Mouse (Mus musculus): ENCODE results near the gene Gm28308.

Gm28308 gene

DNA sequence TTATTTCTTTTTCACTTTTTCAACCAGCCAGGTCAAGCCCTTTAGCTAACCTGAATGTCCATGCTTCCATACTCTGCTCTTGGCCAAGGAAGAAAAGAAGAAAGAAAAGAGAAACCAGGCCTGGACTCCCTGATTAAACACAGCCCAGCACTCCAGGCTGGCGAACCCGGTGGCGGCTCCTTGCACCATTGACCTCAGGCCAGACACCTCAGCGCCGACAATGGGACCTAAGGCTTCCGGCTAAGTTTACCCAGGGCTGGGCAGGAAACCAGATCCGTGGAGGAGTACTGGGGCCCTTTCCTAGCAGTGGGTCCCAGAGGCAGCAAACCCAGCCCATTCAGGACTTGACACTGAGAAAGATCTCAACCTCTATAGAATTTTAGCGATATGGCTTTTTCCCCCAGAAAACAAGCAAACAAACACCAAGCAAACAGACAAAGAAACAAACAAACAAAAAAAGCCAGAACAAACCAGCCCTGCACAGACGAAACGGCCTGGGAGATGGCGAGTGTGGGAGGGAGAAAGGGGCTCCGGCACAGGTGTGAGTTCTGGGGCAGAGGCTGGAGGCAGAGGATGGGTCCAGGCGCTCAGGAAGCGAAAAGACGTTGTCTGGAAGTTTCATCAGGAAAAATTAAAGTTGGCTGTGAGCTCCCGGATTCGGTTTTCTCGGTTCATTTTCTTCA, 18.9 kb upstream of the Gm28308 start:
- no peak for DNase-seq

GRCm38 (mm10) chr6:52230516-52231165, 17.5 kb upstream of the Gm28308 start, which contains the start of gene Hoxa9:
Hoxa9 (minus strand) TSS chr6:52231089.
- DNase-seq: no peak

- no peak for DNase-seq
Measured at GRCm38 (mm10) chr6:52229558-52230416, 16.6 kb upstream of the Gm28308 start.

DNA sequence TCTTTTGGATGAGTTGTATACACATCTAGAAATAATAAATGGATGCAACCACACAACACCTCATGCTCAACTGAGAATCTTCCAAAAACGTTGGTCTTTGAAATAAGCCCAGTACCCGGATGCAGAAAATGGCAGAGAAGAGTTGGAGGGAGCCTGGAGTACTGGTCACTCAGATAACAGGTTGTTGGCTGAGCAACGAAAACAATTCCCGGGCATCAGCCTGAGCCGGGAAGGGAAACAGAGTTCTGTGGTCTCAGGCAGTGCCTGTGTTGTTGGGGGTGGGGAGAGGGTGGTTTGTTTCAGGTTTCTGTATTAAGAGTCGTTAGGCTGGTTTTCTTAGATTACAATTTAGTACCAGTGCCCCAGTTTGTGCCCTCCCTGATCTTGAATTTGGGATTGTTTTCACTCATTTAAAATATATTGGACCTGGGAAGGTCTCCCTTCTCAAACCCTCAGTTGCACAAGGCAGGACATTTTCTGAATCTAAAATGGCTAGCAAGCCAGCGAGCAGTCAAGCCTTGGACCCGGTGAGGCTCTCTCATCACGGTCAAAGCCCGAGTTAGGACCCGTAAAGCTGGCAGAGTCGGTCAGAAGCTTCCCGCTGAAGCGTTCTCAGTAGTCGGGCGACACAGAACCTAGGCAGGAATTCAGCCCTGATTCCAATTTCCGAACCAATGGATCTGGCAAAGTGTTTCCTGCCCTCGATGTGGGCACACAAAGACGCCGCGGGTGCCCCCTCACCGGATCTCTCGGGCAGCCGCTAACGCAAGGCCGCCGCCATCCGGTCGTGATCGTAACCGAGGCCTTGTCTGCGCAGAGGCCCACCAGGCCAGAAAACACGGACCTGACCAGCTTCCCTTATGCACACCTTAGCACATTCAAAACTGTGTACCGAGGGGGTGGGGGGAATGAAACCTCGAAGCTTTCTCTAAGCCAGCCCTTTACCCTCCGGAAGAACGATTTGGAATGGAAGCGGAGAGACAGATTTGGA, 15.6 kb upstream of the Gm28308 start:
- DNase-seq: no peak

GRCm38 (mm10) chr6:52227470-52228222, 14.5 kb upstream of the Gm28308 start:
- no peak for DNase-seq

GRCm38 (mm10) chr6:52226569-52227257, 13.6 kb upstream of the Gm28308 start:
- no peak for DNase-seq

DNA sequence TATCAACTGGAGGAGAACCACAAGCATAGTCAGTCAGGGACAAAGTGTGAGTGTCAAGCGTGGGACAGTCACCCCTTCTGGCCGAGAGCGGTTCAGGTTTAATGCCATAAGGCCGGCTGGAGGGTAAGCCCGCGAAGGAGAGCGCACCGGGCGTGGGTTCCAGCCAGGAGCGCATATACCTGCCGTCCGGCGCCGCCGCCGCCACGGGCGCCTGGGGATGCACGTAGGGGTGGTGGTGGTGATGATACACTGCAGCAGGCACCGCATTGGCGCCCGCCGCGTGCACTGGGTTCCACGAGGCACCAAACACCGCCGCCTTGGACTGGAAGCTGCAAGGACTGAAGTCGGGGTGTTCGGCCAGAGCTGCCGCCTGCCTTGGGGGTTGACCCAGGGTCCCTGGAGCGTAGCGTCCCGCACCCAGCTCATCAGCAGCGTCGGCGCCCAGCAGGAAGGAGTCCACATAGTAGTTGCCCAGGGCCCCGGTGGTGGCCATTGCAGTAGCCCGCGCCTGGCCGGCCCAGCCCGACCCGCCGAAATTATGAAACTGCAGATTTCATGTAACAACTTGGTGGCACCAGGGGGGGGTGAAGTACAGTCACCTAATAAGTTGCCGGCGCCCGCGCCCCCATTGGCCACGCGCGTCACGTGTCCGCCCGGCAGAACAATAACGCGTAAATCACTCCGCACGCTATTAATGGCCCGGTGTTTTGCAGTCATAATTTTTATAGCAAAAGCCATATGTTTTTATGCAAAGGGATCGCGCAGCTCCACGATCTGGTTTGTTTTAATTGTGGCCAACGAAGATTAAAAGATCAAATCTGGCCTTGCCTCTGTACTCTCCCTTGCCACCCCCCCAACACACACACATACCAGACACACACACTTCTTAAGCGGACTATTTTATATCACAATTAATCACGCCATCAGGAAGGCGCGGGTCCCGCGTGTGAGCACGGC, 12.8 kb upstream of the Gm28308 start:
- DNase-seq: no peak

GRCm38 (mm10) chr6:52224895-52225611, 11.9 kb upstream of the Gm28308 start:
- no peak for DNase-seq

DNA sequence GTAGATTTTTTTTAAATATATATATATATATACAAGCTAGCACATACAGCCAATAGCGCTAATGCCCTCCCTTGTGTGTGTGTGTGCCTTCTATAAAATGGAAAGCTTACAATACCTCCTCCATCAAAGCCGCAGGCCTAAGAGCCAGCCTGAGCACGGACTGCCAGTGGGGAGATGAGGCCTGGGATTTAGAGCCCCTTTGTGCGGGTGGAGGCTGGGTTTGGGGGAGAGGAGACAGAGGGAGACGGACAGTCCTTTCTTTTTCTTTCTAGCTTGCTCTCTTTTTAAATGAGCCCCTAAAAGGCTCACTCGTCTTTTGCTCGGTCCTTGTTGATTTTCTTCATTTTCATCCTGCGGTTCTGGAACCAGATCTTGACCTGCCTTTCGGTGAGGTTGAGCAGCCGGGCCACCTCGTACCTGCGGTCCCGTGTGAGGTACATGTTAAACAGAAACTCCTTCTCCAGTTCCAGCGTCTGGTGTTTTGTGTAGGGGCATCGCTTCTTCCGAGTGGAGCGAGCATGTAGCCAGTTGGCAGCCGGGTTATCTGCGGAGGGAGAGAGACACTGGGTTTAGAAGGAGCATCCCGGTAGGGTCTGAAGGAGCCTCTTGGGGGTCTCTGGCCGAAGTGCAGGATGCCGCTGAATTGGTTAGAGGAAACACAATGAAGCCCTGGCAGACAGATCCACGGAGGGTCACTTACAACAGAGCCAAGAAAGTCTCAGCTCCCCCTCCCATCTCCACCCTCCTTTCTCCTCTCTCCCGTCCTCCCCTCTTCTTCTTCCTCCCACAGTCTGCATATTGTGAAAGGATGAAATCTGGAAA, 11.0 kb upstream of the Gm28308 start:
- no peak for DNase-seq

- DNase-seq: no peak
Measured at GRCm38 (mm10) chr6:52222729-52223128, 9.6 kb upstream of the Gm28308 start.

DNA sequence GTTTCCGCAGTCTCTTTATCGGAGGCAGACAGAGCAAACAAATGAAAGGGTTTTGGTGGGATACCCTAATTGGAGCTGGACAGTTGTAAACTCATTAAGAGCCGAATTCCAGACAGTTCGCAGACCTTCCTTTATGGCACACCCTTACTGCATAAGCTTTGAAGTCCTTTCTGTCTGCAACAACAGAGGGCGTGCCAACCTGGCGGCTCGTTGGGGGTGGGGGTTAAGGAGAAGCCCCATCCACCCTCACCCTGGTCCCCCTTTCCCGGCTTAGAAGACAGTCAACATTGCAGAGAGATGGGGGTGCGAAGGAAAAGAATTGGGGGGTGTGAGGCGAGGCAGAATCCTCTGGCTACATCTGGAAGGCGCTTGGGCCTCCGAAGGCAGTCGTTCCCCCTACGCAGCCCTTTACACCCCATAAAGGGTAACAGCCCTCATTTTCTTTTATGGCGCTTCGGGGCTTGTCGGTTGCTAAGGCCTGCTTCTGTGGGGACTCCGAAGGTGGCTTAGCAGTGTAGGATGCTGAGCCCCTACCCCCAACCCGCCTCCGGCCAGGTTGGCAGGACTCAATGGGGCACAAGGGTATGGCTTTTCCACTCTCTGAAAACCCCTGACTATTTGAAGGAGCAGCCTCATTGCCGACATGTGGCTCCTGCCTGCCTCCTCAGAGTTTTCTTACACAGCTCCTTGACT, 9.0 kb upstream of the Gm28308 start:
- no peak for DNase-seq

DNA sequence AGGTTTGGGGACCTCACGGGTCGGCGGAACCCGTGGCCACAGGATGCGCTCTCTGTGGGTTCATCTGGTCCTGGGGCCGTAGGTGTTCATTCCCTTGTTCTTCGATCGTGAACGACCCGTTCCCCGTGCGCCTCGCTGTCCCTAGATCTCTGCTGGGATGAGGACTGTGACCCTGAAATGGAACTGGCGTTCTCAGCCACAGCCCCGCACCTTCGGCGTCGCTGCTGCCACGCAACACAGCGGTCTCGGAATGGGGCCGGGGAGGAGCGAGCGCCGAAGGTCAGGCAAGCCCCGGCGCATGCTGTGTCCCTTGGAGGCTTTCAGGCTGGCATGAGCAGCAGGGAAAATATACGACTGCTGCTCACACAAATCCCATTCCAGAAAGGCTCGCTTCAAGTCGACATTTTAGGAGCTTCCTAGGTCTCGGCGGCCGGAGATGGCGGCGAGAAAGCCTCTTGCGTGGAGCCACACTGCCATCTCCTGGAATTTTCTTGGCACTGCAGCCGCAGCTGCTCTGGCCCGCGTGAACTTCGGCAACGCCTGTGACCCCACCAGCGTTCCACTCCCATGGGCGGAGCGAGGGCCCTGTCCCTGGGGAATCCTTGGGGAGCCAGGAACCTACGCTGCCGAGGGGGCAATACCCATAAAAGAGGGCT, 8.3 kb upstream of the Gm28308 start, which contains the start of gene Hoxa7:
Hoxa7 (minus strand) TSS at position 518 of the 656 bp plus-strand sequence.
- peak; percentile 80 for DNase-seq

GRCm38 (mm10) chr6:52220865-52221310, 7.7 kb upstream of the Gm28308 start:
- DNase-seq: no peak

DNA sequence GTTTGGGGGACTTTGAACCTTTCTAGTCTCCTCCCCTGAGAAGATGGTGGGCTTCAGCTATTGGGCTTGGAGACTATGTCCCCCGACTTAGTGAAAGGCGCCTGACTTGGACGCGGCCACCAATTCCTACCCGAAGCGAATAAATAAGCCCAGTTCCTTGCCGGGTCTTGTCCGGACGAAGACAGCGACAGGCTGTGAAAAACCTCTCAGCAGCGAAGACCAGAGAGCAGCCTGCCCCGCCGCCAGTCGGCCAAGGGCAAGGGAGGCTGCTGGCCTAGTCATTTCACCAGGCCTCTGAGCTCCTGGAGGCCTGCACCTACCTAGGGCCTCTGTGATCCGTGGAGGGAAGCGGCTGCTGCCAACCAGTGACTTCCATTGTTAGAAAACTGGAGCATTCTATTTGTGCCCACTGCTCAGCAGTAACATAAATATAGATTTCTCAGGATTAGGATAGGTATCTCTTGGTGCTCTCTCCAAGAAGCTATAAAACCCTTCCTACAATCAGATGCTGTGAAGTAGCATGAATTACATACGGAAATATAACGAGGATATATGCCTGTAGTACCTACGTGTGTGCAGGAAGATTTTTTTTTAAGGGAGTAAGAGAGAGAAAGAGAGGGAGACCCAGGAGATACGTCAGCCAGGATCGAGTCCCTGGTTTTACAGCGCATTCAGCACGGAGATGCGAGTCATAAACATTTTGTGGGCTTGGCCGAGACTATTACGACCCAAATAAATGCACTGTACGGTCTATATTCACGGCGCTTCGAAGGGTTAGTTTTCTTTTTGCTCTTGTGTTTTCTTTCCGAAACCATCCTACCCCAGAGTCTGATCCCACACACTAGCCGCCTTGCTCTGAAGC, 7.1 kb upstream of the Gm28308 start:
- DNase-seq: no peak

DNA sequence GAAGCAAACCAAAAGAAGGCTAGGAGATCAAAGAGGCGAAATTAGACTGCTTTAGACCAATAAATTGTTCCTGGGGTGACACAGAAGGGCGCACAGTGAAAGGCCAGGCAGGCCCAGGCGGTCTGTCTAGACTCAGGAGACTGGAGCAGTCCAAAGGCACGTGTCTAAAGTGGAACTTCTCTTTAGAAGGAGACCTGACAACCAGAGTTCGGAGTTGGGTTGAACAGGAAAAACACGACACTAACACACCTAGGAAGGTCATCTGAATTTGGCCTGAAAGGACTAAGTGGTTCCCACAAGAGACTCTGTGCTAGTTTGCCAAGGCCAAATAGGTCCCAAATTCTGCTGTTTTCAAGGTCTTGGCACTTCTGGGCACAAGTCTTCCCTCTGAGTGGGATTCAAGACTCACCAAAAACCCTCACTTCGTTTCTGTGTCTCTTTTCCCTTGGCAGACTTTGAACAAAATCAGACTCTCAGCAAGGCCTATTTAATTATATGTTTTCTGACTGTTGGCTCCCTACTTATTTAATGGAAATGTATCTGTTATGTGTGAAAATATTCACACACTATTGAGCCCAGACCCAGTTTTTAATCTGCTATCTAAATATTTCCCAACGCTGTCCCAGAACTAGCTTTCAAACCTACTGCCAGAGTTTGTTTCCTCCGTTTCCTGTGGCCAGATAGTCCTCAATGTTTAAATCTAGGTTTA, 6.2 kb upstream of the Gm28308 start:
- no peak for DNase-seq
